Mouse (Mus musculus): Measurements from ENCODE around the gene Smyd4. TPM values are rescaled to one million over a fixed set of nuclear protein-coding genes. Genes with fewer than 3 reads are reported as not detected.
A peak's percentile ranks its signal among the peaks of the same experiment; 100 is the strongest.

Smyd4 gene
- polyA plus RNA-seq, 1 experiment from 2014 or later: 3.1 TPM

DNA sequence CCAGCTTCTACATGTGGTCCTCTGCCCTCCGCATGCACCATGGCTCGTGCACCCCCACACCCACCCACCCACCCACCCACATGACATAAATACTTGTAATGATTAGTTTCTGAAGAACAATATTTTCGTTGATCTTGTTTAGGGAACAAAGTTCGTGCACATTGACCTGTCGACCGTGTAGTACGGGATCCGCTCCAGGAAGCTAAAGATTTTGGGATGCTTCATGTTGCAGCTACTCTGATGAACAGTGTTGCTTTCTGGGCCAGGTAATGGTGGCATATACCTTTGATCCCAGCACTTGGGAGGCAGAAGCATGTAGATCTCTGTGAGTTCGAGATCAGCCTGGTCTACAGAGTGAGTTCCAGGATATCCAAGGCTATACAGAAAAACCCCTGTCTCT is 75.8 kb downstream of the Smyd4 start:
- no peak overlapping the region for H3K9ac ChIP-seq (replicated peaks)
- WGBS (ENCODE audit: insufficient replicate concordance): 62% methylated on average over 9 of the region's 9 CpGs
- no peaks in the 10 kb centered on the region for H3K9me3 ChIP-seq (ENCODE audit: low read length)
- no peak overlapping the region for H3K4me3 ChIP-seq (ENCODE audit: low read depth, low read length)
- peak overlapping the region; percentile 84 for H3K27ac ChIP-seq (ENCODE audit: low read depth)
- H3K36me3 ChIP-seq (replicated peaks; ENCODE audit: insufficient read depth, low read length): no peaks in the 10 kb centered on the region
- TF ChIP-seq CTCF (IDR thresholded peaks at IDR 0.05; ENCODE audit: low read depth) (no peak), EP300 (IDR thresholded peaks at IDR 0.05; ENCODE audit: low read depth) (no peak)
- H3K4me2 ChIP-seq (ENCODE audit: low read depth, low read length): no peak overlapping the region
- no peaks in the 10 kb centered on the region for H3K27me3 ChIP-seq (ENCODE audit: insufficient read depth, low read length)
- DNase-seq: no peak
- ATAC-seq: peak; percentile 59
- no peaks in the 10 kb centered on the region; the same call in 1 of the 2 replicates for H3K4me1 ChIP-seq (ENCODE audit: insufficient read depth)

GRCm38 (mm10) chr11:75424459-75424858 is 76.2 kb downstream of the Smyd4 start:
- TF ChIP-seq CTCF (IDR thresholded peaks at IDR 0.05; ENCODE audit: low read depth) (no peak), EP300 (IDR thresholded peaks at IDR 0.05; ENCODE audit: low read depth) (no peak)
- DNase-seq (no peak), ATAC-seq (peak; percentile 31; the same call in 1 of the 2 replicates)
- Histone ChIP-seq H3K36me3 (replicated peaks; ENCODE audit: insufficient read depth, low read length) (no peaks in the 10 kb centered on the region), H3K27me3 (ENCODE audit: insufficient read depth, low read length) (no peaks in the 10 kb centered on the region), H3K4me1 (ENCODE audit: insufficient read depth) (no peaks in the 10 kb centered on the region; the same call in 1 of the 2 replicates), H3K9ac (replicated peaks) (no peak overlapping the region), H3K4me2 (ENCODE audit: low read depth, low read length) (no peak overlapping the region), H3K4me3 (ENCODE audit: low read depth, low read length) (no peak overlapping the region), H3K27ac (ENCODE audit: low read depth) (peak overlapping the region; percentile 35; the same call in 1 of the 2 replicates), H3K9me3 (ENCODE audit: low read length) (no peaks in the 10 kb centered on the region)
- WGBS (ENCODE audit: insufficient replicate concordance): 74% methylated on average over 3 of the region's 3 CpGs

- ATAC-seq (peak; percentile 19; the same call in 1 of the 2 replicates), DNase-seq (no peak)
- peaks cover 16% of the 10 kb centered on the region; the same call in 1 of the 2 replicates for H3K36me3 ChIP-seq (replicated peaks; ENCODE audit: insufficient read depth, low read length)
- no peak overlapping the region for H3K9ac ChIP-seq (replicated peaks)
- peak overlapping the region; percentile 53 for H3K27ac ChIP-seq (ENCODE audit: low read depth)
- 33% methylated on average over 9 of the region's 9 CpGs for WGBS (ENCODE audit: insufficient replicate concordance)
- no peaks in the 10 kb centered on the region; the same call in 1 of the 2 replicates for H3K4me1 ChIP-seq (ENCODE audit: insufficient read depth)
- H3K4me3 ChIP-seq (ENCODE audit: low read depth, low read length): no peak overlapping the region
- H3K4me2 ChIP-seq (ENCODE audit: low read depth, low read length): no peak overlapping the region
- peaks cover 1% of the 10 kb centered on the region; the same call in 1 of the 2 replicates for H3K9me3 ChIP-seq (ENCODE audit: low read length)
- TF ChIP-seq CTCF (IDR thresholded peaks at IDR 0.05; ENCODE audit: low read depth): no peak
- no peak for TF ChIP-seq EP300 (IDR thresholded peaks at IDR 0.05; ENCODE audit: low read depth)
- H3K27me3 ChIP-seq (ENCODE audit: insufficient read depth, low read length): no peaks in the 10 kb centered on the region
Measured at GRCm38 (mm10) chr11:75429019-75429705, 80.9 kb downstream of the Smyd4 start.

GRCm38 (mm10) chr11:75431307-75431706 is 83.1 kb downstream of the Smyd4 start:
- H3K9ac ChIP-seq (replicated peaks): no peak overlapping the region
- TF ChIP-seq EP300 (IDR thresholded peaks at IDR 0.05; ENCODE audit: low read depth) (no peak), CTCF (IDR thresholded peaks at IDR 0.05; ENCODE audit: low read depth) (no peak)
- H3K36me3 ChIP-seq (replicated peaks; ENCODE audit: insufficient read depth, low read length): peaks cover 26% of the 10 kb centered on the region; the same call in 1 of the 2 replicates
- no peak overlapping the region for H3K4me3 ChIP-seq (ENCODE audit: low read depth, low read length)
- no peak overlapping the region for H3K27ac ChIP-seq (ENCODE audit: low read depth)
- 83% methylated on average over 11 of the region's 11 CpGs for WGBS (ENCODE audit: insufficient replicate concordance)
- H3K27me3 ChIP-seq (ENCODE audit: insufficient read depth, low read length): no peaks in the 10 kb centered on the region
- H3K9me3 ChIP-seq (ENCODE audit: low read length): peaks cover 4% of the 10 kb centered on the region; the same call in 1 of the 2 replicates
- peaks cover 3% of the 10 kb centered on the region; the same call in 1 of the 2 replicates for H3K4me1 ChIP-seq (ENCODE audit: insufficient read depth)
- H3K4me2 ChIP-seq (ENCODE audit: low read depth, low read length): no peak overlapping the region
- no peak for DNase-seq
- no peak for ATAC-seq

DNA sequence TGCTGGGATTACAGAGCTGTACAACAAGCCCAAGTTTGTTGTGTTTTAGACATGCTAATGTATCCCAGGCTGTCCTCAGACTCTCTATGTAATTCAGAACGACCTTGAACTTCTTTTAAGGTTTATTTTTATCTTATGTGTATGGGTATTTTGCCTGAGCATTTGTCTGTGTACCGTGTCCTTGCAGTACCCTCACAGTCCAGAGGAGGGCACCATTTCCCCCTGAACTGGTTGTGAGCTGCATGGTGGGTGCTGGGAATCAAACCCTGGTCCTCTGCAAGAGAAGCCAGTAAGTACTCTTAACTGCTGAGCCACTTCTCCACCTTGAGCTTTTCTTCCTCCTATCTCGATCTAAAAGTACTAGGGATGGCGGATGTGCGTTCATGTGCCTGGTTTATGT is 85.9 kb downstream of the Smyd4 start:
- 86% methylated on average over 5 of the region's 5 CpGs for WGBS (ENCODE audit: insufficient replicate concordance)
- Histone ChIP-seq H3K36me3 (replicated peaks; ENCODE audit: insufficient read depth, low read length) (peaks cover 26% of the 10 kb centered on the region; the same call in 1 of the 2 replicates), H3K27ac (ENCODE audit: low read depth) (no peak overlapping the region), H3K4me3 (ENCODE audit: low read depth, low read length) (no peak overlapping the region), H3K4me2 (ENCODE audit: low read depth, low read length) (no peak overlapping the region), H3K9ac (replicated peaks) (no peak overlapping the region), H3K27me3 (ENCODE audit: insufficient read depth, low read length) (no peaks in the 10 kb centered on the region), H3K9me3 (ENCODE audit: low read length) (peaks cover 4% of the 10 kb centered on the region; the same call in 1 of the 2 replicates), H3K4me1 (ENCODE audit: insufficient read depth) (peaks cover 3% of the 10 kb centered on the region; the same call in 1 of the 2 replicates)
- TF ChIP-seq CTCF (IDR thresholded peaks at IDR 0.05; ENCODE audit: low read depth): peak; percentile 64
- no peak for TF ChIP-seq EP300 (IDR thresholded peaks at IDR 0.05; ENCODE audit: low read depth)
- DNase-seq (no peak), ATAC-seq (no peak)

GRCm38 (mm10) chr11:75438194-75438593 is 90.0 kb downstream of the Smyd4 start:
- H3K4me2 ChIP-seq (ENCODE audit: low read depth, low read length): peak overlapping the region; percentile 65
- WGBS (ENCODE audit: insufficient replicate concordance): 57% methylated on average over 13 of the region's 13 CpGs
- H3K9ac ChIP-seq (replicated peaks): peak overlapping the region; percentile 70
- peaks cover 4% of the 10 kb centered on the region; the same call in 1 of the 2 replicates for H3K9me3 ChIP-seq (ENCODE audit: low read length)
- peaks cover 23% of the 10 kb centered on the region for H3K4me1 ChIP-seq (ENCODE audit: insufficient read depth)
- H3K27me3 ChIP-seq (ENCODE audit: insufficient read depth, low read length): no peaks in the 10 kb centered on the region
- TF ChIP-seq EP300 (IDR thresholded peaks at IDR 0.05; ENCODE audit: low read depth): no peak
- no peak for TF ChIP-seq CTCF (IDR thresholded peaks at IDR 0.05; ENCODE audit: low read depth)
- DNase-seq (no peak), ATAC-seq (no peak)
- peak overlapping the region; percentile 95 for H3K27ac ChIP-seq (ENCODE audit: low read depth)
- peak overlapping the region; percentile 47 for H3K4me3 ChIP-seq (ENCODE audit: low read depth, low read length)
- H3K36me3 ChIP-seq (replicated peaks; ENCODE audit: insufficient read depth, low read length): peaks cover 36% of the 10 kb centered on the region
